Mouse (Mus musculus) neural tube, postnatal 0 days (tissue): Measurements from ENCODE around the gene Atad3a. TPM values are rescaled to one million over a fixed set of nuclear protein-coding genes. Genes with fewer than 3 reads are reported as not detected.

Experiments used
- microRNA-seq: library from miRNA; unstranded; fragments of <30 nt; microRNA quantifications from one replicate; pipeline ENCODE4, GENCODE M21; 2016
- polyA plus RNA-seq: library from polyadenylated mRNA; unstranded; fragments of >200 nt; fragmentation: Nextera tagmentation; extraction: Ambion mirVana; gene quantifications from 2 replicates; pipeline ENCODE4 v1.2.1, GENCODE M21; 2015

The Atad3a gene
- 68.6 and 78.0 TPM in 2 replicates for polyA plus RNA-seq

DNA sequence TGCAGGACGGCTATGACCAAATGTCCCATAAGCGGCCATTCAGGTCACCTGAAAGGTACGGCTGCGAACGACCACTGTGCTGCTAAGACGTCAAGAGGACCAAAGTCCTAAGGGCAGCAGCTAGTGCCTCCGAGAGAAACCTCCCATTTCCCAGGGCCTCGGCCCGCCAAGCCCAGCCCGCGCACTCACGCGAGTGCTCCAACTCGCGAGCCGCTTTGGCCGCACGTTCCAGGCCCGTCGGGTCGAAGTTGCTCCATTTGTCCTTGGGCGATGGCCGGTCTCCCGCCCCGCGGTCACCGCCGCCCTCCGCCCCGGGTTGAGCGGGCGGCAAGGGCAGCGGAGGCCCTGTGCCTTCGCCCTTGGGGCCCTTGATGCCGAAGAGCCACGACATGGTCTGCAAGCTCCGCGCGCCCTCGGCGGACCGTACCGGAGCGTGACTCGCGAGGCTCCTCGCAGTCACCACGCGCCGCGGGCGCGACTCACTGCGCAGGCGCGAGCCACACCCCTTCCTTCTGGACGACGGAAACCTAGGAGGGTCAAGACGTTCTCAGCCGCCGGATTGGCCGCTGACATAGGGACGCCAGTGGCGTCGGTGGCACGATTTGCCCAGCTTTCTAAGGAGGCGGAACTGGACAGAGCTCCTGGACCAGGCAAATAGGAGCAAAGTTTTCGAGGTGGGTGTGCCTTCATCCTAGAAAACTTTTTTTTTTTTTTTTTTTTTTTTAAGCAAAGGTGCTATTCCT, at the start of gene Atad3a:
Atad3a (minus strand) TSS at position 481 of the 743 bp plus-strand sequence.

DNA sequence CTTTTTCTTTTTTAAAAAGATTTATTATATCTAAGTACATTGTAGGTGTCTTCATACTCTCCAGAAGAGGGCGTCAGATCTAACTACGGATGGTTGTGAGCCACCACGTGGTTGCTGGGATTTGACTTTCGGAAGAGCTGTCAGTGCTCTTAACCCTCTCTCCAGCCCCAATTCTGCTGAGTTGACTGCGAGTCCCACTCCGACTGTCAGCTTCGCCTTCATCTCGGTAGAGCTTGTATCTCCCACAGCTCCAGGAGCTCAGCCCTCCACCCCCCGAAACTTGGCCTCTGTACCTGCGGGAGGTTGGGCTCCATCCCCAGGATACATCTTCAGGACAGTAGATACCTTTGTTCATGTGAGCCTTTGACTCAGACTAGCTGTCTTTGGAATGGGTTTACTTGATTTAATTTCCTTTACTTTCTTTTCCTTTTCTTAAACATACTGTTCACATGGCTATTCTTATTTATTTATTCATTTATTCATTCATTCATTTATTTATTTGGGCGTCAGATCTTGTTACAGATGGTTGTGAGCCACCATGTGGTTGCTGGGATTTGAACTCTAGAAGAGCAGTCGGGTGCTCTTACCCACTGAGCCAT, 41.9 kb upstream of the Atad3a start, which contains the start of gene Mrpl20:
Mrpl20 (plus strand) TSS at position 138 of the 599 bp plus-strand sequence.

DNA sequence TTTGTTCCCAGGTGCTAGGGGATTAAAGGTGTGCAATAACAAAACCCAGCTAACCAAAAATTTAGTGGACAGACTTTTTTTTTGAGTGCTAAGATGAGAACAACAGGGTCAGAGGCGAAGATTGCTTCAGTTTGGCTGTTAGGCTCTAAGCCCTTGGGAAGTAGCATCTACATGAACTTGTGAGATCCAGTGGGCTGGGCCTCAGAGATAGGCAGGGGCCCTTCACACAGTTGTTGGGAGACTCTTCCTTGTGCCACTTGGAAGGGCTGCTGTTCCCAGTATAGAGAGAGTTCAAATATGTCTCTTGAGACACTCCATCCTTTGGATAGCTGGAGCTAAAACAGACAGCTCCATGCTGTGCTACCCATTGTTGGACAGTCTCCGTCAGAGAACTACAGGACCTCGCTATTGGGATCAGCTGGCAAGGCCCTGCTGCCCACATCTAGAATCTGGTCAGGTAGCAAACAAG, 29.2 kb upstream of the Atad3a start, which contains the start of gene Ankrd65:
Ankrd65 (plus strand) TSS at position 419 of the 469 bp plus-strand sequence.

DNA sequence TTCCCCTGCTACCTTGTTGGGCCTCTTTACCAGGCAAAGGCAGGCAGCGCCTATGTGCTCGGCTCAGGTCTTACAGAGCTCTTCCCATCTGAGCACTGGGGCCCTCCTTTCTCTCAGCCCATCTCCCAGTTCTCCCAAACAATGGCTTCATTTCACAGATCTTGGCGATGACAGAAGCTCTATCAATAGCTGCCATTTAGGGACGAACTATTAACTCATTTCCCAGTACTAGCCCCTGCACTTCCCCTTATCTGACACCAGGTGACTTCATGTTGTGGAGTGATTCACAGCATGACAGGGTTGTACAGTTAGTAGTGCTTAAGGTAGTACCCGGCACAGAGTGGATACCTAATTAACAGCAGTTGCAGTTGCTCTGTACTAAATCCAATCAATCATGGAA, 24.9 kb upstream of the Atad3a start, which contains the start of gene Tmem88b:
Tmem88b (minus strand) TSS at position 56 of the 400 bp plus-strand sequence.

DNA sequence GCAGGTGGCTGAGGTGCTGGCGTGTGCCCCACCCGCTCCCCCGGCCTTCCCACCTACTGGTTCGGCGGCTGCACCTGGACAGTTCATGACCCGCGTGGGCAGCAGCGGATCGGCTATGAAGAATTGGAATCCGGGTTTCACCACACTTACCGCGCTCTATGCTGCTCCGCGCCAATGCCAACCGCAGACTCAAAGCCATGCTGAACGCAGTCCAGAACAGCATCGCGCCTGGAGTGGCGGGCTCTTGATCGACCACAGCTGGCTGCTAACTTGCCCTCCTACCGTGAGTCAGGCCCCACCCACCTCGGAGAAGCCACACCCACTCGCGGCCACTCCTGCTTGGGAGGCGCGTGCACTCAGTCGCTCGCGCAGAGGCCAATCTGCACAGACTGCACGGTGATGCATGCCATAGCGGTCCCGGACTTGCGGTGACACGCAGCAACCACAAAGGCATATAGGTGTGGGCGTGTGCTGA, 13.4 kb upstream of the Atad3a start, which contains the start of gene Vwa1:
Vwa1 (minus strand) TSS at position 419 of the 475 bp plus-strand sequence.

DNA sequence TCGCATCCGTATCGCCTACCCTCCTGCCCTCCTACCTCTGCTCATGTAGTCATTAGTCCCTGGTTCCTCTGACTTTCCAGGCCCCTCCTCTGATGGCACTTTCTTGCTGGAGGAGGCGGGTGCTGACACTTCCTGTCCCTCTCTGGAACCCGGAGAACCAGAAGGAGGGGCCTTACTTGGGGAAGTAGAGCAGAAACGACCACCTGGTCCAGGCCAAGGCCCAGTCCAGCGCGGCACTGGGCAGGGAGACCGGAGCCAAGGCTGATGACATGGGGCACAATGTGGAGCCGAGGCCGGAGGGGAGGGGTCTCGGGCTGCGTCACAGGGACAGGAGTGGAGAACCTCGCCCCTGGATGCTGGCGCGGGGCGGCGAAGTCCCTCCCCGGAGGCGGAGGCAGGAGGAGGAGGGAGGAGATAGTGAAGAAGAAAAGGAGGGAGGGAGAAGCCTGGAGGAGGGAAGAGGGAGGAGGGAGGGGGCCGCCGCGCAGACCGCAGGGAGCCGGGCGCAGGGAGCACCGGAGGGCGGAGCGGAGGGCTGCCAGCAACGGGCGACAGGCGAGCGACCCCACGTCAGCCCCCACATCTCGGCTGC, 26.4 kb downstream of the Atad3a start, which contains the start of gene Tmem240:
Tmem240 (plus strand) TSS at position 451 of the 592 bp plus-strand sequence.

DNA sequence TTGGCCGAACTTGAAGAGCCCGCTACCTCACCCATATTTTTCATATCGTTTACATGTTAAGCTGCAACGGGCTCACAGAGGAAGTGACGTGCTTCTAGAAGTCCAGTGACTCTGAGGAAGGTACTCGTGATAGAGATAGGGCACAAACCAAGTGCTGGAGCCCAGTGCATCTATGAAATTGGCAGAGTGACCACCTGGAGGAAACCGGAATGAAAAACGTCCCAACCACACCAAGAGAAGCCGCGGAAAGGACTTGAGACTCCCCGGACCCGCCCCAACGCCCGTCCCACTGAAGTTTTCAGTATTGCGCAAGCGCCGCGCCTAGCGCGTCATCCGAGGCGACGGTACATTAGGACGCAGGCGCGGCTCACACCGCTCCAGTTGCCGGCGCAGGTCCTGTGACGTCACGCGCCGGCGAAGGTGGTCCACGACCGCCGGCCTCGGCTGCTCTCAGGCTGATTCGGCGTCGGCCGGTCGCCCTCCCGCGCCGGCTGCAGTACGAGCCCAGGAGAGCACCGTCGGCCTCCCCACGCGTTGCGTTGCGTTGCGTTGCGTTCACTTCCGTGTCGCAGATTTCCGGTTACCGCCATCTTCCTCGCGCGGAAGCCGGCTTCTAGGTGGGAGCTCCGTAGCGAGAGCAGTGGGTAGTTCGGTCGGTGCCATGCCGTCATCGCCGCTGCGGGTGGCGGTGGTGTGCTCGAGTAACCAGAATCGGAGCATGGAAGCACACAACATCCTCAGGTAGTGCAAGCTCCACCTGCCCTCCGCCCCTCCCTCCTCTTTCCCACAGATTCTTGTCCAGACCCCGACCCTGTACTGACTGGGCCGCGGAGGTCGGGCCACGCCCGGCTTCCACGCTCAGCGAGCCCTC, 55.9 kb downstream of the Atad3a start, which contains the start of gene Ssu72:
Ssu72 (plus strand) TSS at position 80 of the 871 bp plus-strand sequence.

DNA sequence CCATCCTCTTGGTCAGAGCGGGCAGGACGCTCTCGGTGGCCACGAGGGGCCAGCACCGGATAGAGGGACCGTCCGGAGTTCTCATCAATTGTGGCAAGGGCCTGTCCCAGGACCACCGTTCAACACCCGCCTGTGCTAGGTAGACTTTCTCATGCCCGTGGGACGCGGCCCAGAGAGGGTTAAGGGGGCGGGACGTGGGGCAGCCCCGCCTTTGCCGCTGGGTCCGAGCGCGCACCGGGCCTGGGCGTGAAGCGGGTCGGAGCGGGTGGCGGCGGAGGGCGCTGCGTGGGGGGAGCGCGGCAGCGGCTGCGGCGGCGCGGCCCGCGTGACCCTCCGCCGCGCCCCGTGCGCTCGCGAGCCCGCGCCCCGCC, 66.8 kb downstream of the Atad3a start, which contains the start of gene Fndc10:
Fndc10 (plus strand) TSS at position 232 of the 371 bp plus-strand sequence.

Small RNA genes within 50 kb of the gene (microRNA-seq; reads per million reads assigned to microRNA genes)
- gene Gm27743 = not detected

Other genes starting within 250 kb of the Atad3a start
- 56.6 and 58.5 TPM in 2 replicates for gene Nadk, start 198.7 kb downstream of the Atad3a start, polyA plus RNA-seq
- gene Slc35e2, start 159.7 kb downstream of the Atad3a start, polyA plus RNA-seq = 11.4 and 12.9 TPM in 2 replicates
- 58.3 and 62.0 TPM in 2 replicates for gene Cdk11b, start 136.2 kb downstream of the Atad3a start, polyA plus RNA-seq
- not detected in 2 replicates for gene Gm10563, start 115.7 kb downstream of the Atad3a start, polyA plus RNA-seq
- gene Mmp23, start 107.7 kb downstream of the Atad3a start, polyA plus RNA-seq = 14.1 and 17.6 TPM in 2 replicates
- 47.2 and 56.0 TPM in 2 replicates for gene Mib2, start 91.9 kb downstream of the Atad3a start, polyA plus RNA-seq
- gene Fndc10, start 66.8 kb downstream of the Atad3a start, polyA plus RNA-seq = 35.0 and 37.4 TPM in 2 replicates
- gene Ssu72, start 56.3 kb downstream of the Atad3a start, polyA plus RNA-seq = 168 and 177 TPM in 2 replicates
- gene Tmem240, start 26.3 kb downstream of the Atad3a start, polyA plus RNA-seq = 44.7 and 52.1 TPM in 2 replicates
- 32.3 and 34.3 TPM in 2 replicates for gene Vwa1, start 13.6 kb upstream of the Atad3a start, polyA plus RNA-seq
- gene Tmem88b, start 24.8 kb upstream of the Atad3a start, polyA plus RNA-seq = 1.4 and 2.4 TPM in 2 replicates
- not detected in 2 replicates for gene Ankrd65, start 29.3 kb upstream of the Atad3a start, polyA plus RNA-seq
- 309 and 322 TPM in 2 replicates for gene Mrpl20, start 41.8 kb upstream of the Atad3a start, polyA plus RNA-seq
- gene Ccnl2, start 51.4 kb upstream of the Atad3a start, polyA plus RNA-seq = 81.5 and 90.5 TPM in 2 replicates
- gene Aurkaip1, start 70.2 kb upstream of the Atad3a start, polyA plus RNA-seq = 162 and 166 TPM in 2 replicates
- gene Mxra8, start 78.6 kb upstream of the Atad3a start, polyA plus RNA-seq = 42.9 and 43.1 TPM in 2 replicates
- gene Dvl1, start 86.3 kb upstream of the Atad3a start, polyA plus RNA-seq = 30.4 and 32.0 TPM in 2 replicates
- 0.21 and 0.23 TPM in 2 replicates for gene Tas1r3, start 102.3 kb upstream of the Atad3a start, polyA plus RNA-seq
- gene Cptp, start 108.3 kb upstream of the Atad3a start, polyA plus RNA-seq = 26.1 and 30.4 TPM in 2 replicates
- 45.7 and 52.0 TPM in 2 replicates for gene Ints11, start 108.5 kb upstream of the Atad3a start, polyA plus RNA-seq
- gene Pusl1, start 130.7 kb upstream of the Atad3a start, polyA plus RNA-seq = 59.1 and 69.2 TPM in 2 replicates
- 41.3 and 47.0 TPM in 2 replicates for gene Acap3, start 130.7 kb upstream of the Atad3a start, polyA plus RNA-seq
- gene Ube2j2, start 182.7 kb upstream of the Atad3a start, polyA plus RNA-seq = 98.7 and 119 TPM in 2 replicates
- 25.2 and 29.4 TPM in 2 replicates for gene C1qtnf12, start 201.2 kb upstream of the Atad3a start, polyA plus RNA-seq
- 30.0 and 31.9 TPM in 2 replicates for gene B3galt6, start 231.6 kb upstream of the Atad3a start, polyA plus RNA-seq
- 119 and 121 TPM in 2 replicates for gene Sdf4, start 231.8 kb upstream of the Atad3a start, polyA plus RNA-seq